Mouse (Mus musculus): ENCODE measurements at regions not wholly inside any gene's neighbourhood (a gene's known extent, or its start where the extent isn't known, plus 50 kb on each side); places are given as distances from the start of the nearest gene placed in this dataset.

- no peaks in the 10 kb centered on the region for H3K9me3 ChIP-seq (replicated peaks; ENCODE audit: low read length)
- H3K9ac ChIP-seq (ENCODE audit: insufficient read depth, low read depth): no peak overlapping the region
- H3K4me1 ChIP-seq (ENCODE audit: control insufficient read depth in 1 of 2, insufficient read depth in 2 of 2): peaks cover 0 to 11% of the 10 kb centered on the region in 2 experiments; a peak in 1 of 4 replicates
- dilution Hi-C loops (cut with MboI; ENCODE audit: extremely low pct_ligation_motif_present, extremely low pct_unique_long_range_greater_than_20kb, low sequenced_read_pairs): no loop called here
- no peaks in the 10 kb centered on the region for H3K27me3 ChIP-seq (replicated peaks)
- no peak overlapping the region for H3K4me2 ChIP-seq (ENCODE audit: insufficient read depth, low read depth, poor library complexity, severe bottlenecking)
- H3K36me3 ChIP-seq (replicated peaks in 1 of 2; ENCODE audit: control insufficient read depth in 1 of 2, insufficient read depth in 1 of 2, low read length in 1 of 2): no peaks in the 10 kb centered on the region
- no peak overlapping the region for H3K27ac ChIP-seq (ENCODE audit: insufficient read depth, low read depth)
- no peak for DNase-seq (ENCODE audit: extremely low read depth)
- TF ChIP-seq USF1 (IDR thresholded peaks at IDR 0.05; ENCODE audit: low read depth, low read length): no peak
- no peak for TF ChIP-seq POLR2A (IDR thresholded peaks at IDR 0.05; ENCODE audit: low read depth, low read length)
- no peak for TF ChIP-seq PAX5 (IDR thresholded peaks at IDR 0.05; ENCODE audit: low read length)
- no peak for TF ChIP-seq BHLHE40 (IDR thresholded peaks at IDR 0.05; ENCODE audit: low read depth, low read length)
- TF ChIP-seq CHD2 (IDR thresholded peaks at IDR 0.05; ENCODE audit: low read length): no peak
- no peak for TF ChIP-seq HCFC1 (IDR thresholded peaks at IDR 0.05; ENCODE audit: low read depth, low read length)
- TF ChIP-seq MYC (IDR thresholded peaks at IDR 0.05; ENCODE audit: low read depth, low read length): no peak
- TF ChIP-seq MAZ (IDR thresholded peaks at IDR 0.05; ENCODE audit: low read depth, low read length): no peak
- TF ChIP-seq KAT2A (IDR thresholded peaks at IDR 0.05; ENCODE audit: insufficient replicate concordance, low read length): no peak
- TF ChIP-seq EP300 (IDR thresholded peaks at IDR 0.05; ENCODE audit: low read length): no peak
- no peak for TF ChIP-seq MAX (IDR thresholded peaks at IDR 0.05; ENCODE audit: low read length)
- TF ChIP-seq MXI1 (IDR thresholded peaks at IDR 0.05; ENCODE audit: low read depth, low read length): no peak
- TF ChIP-seq SIN3A (IDR thresholded peaks at IDR 0.05; ENCODE audit: low read length): no peak
- TF ChIP-seq RAD21 (IDR thresholded peaks at IDR 0.05; ENCODE audit: low read depth, low read length): no peak
- no peak for TF ChIP-seq IRF4 (IDR thresholded peaks at IDR 0.05; ENCODE audit: low read depth, low read length)
- TF ChIP-seq ETS1 (conservative IDR thresholded peaks at IDR 0.05; ENCODE audit: low read depth, low read length): no peak
- TF ChIP-seq ZKSCAN1 (IDR thresholded peaks at IDR 0.05; ENCODE audit: borderline replicate concordance, low read depth, low read length): no peak
- TF ChIP-seq MAFK (IDR thresholded peaks at IDR 0.05; ENCODE audit: insufficient replicate concordance, low read length): no peak
- in situ Hi-C loops (cut with MboI; ENCODE audit: low pct_ligation_motif_present, low pct_unique_long_range_greater_than_20kb, low sequenced_read_pairs): no loop called here
- H3K79me2 ChIP-seq (replicated peaks; ENCODE audit: control insufficient read depth, extremely low read depth, insufficient read depth, poor library complexity, severe bottlenecking): no peaks in the 10 kb centered on the region
- H3K4me3 ChIP-seq (replicated peaks in 1 of 3; ENCODE audit: low read depth in 2 of 3, low read length in 2 of 3, poor library complexity in 1 of 3): no peak overlapping the region
Measured at GRCm38 (mm10) chr6:51144762-51145161, 287.7 kb upstream of the Nfe2l3 start.

GRCm38 (mm10) chr6:51145863-51146262 is 286.6 kb upstream of the Nfe2l3 start:
- DNase-seq (ENCODE audit: extremely low read depth): no peak

More at GRCm38 (mm10) chr6:51145863-51146262, 286.6 kb upstream of the Nfe2l3 start:
- in situ Hi-C loops (cut with MboI; ENCODE audit: low pct_ligation_motif_present, low pct_unique_long_range_greater_than_20kb, low sequenced_read_pairs): no loop called here
- Histone ChIP-seq H3K9ac (ENCODE audit: insufficient read depth, low read depth) (no peak overlapping the region), H3K4me1 (ENCODE audit: control insufficient read depth in 1 of 2, insufficient read depth in 2 of 2) (peaks cover 0 to 21% of the 10 kb centered on the region in 2 experiments; a peak in 2 of 4 replicates), H3K9me3 (replicated peaks; ENCODE audit: low read length) (no peaks in the 10 kb centered on the region), H3K27me3 (replicated peaks) (no peaks in the 10 kb centered on the region), H3K4me2 (ENCODE audit: insufficient read depth, low read depth, poor library complexity, severe bottlenecking) (no peak overlapping the region), H3K79me2 (replicated peaks; ENCODE audit: control insufficient read depth, extremely low read depth, insufficient read depth, poor library complexity, severe bottlenecking) (no peaks in the 10 kb centered on the region), H3K4me3 (replicated peaks in 1 of 3; ENCODE audit: low read depth in 2 of 3, low read length in 2 of 3, poor library complexity in 1 of 3) (no peak overlapping the region), H3K27ac (ENCODE audit: insufficient read depth, low read depth) (no peak overlapping the region), H3K36me3 (replicated peaks in 1 of 2; ENCODE audit: control insufficient read depth in 1 of 2, insufficient read depth in 1 of 2, low read length in 1 of 2) (no peaks in the 10 kb centered on the region)
- no peak for TF ChIP-seq CHD1 (IDR thresholded peaks at IDR 0.05; ENCODE audit: low read depth, low read length)
- TF ChIP-seq JUN (IDR thresholded peaks at IDR 0.05; ENCODE audit: insufficient read depth, low read depth, low read length): no peak
- no peak for TF ChIP-seq RAD21 (IDR thresholded peaks at IDR 0.05; ENCODE audit: low read depth, low read length)
- TF ChIP-seq MXI1 (IDR thresholded peaks at IDR 0.05; ENCODE audit: low read depth, low read length): no peak
- TF ChIP-seq UBTF (IDR thresholded peaks at IDR 0.05; ENCODE audit: low read depth, low read length): no peak
- TF ChIP-seq KAT2A (IDR thresholded peaks at IDR 0.05; ENCODE audit: insufficient replicate concordance, low read length): no peak
- no peak for TF ChIP-seq EP300 (IDR thresholded peaks at IDR 0.05; ENCODE audit: low read length)
- no peak for TF ChIP-seq MEF2A (IDR thresholded peaks at IDR 0.05; ENCODE audit: borderline replicate concordance, low read depth, low read length)
- no peak for TF ChIP-seq USF1 (IDR thresholded peaks at IDR 0.05; ENCODE audit: low read depth, low read length)
- no peak for TF ChIP-seq ZMIZ1 (IDR thresholded peaks at IDR 0.05; ENCODE audit: low read depth, low read length)
- no peak for TF ChIP-seq POLR2A (IDR thresholded peaks at IDR 0.05; ENCODE audit: low read depth, low read length)
- no peak for TF ChIP-seq PAX5 (IDR thresholded peaks at IDR 0.05; ENCODE audit: low read length)
- no peak for TF ChIP-seq HCFC1 (IDR thresholded peaks at IDR 0.05; ENCODE audit: low read depth, low read length)
- TF ChIP-seq GABPA (IDR thresholded peaks at IDR 0.05; ENCODE audit: insufficient replicate concordance, low read depth, low read length): no peak
- dilution Hi-C loops (cut with MboI; ENCODE audit: extremely low pct_ligation_motif_present, extremely low pct_unique_long_range_greater_than_20kb, low sequenced_read_pairs): no loop called here
